Mouse (Mus musculus) B cell, adult (primary cell): Measurements from ENCODE around the gene Itga11. TPM values are rescaled to one million over a fixed set of nuclear protein-coding genes. Genes with fewer than 3 reads are reported as not detected.

Experiments used
- total RNA-seq: library from RNA; stranded (reverse); gene quantifications from 4 replicates; pipeline ENCODE4 v1.2.4, GENCODE M21; 2023; ENCODE audit not compliant: inconsistent age

Itga11 gene
- not detected in 4 replicates for total RNA-seq

DNA sequence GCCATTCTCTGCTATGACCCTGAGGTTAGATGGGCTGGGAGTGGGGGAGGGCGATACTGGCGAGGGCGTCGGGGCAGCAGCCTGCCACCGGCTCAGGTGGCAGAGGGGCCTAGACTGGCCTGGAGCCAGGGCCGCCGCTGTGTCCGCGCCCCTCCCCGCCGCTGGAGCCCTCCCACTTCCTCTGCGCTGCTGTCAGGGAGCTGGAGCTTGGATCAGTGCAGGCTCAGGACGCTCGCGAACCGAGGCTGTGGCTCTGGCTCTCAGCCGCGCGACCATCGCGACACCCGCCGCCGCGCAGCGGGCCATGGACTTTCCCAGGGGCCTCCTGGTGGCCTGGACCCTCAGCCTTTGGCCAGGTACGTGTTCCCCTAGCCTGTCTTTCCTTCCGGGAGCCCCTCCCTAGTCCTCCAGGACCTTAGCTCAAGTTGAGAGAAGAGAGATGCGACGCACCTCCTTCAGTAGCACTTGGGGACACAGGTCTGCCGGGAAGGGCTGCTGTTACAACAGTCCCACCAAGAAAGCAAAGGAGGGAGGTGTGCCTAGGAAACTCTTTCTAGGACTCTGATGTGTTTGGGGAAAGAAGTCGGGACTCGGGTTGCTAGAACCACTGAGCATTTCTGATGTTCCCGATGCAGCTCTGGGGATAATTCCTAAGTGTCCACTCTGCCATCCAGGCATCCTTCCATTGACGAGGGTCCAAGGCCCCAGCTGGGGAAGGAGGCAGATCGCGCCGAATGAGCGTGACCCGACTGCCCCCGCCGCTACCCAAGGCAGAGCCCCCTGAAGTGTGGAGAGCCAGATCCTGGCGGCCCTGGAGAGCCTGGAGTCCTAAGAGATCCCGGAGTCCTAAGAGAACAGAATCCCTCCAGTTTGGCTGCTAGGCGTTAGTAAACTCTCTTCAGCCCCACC lies at the start of gene Itga11:
Gene Itga11, plus strand, starts transcription at position 186 of the 909 bp plus-strand sequence.

GRCm38 (mm10) chr9:62811516-62812121 lies 134.0 kb downstream of the Itga11 start, which contains the start of gene Fem1b:
Gene Fem1b, minus strand, starts transcription at chr9:62811934.

Other genes with a start within 250 kb of the Itga11 start
- 1.1 to 2.3 TPM (median 2.1 TPM) in 4 replicates for gene Coro2b, start 140.8 kb upstream of the Itga11 start, total RNA-seq
- 22.8 to 25.7 TPM (median 23.8 TPM) in 4 replicates for gene Fem1b, start 134.1 kb downstream of the Itga11 start, total RNA-seq
- gene Cln6, start 161.0 kb downstream of the Itga11 start, total RNA-seq, result 5.2 to 11.1 TPM (median 7.4 TPM) in 4 replicates
- not detected in 4 replicates for gene Calml4, start 180.3 kb downstream of the Itga11 start, total RNA-seq